In genomic region chr2:60118684-60119558, GRCm38 (mm10) we compare ENCODE assay signal across 11 mouse cellular contexts.
DNase-seq lines count a peak whose midpoint lies in the region; ATAC-seq and TF ChIP-seq lines count a peak whose summit lies in the region.
"Had no signal": no experiment of that assay in that cellular context is flagged by ENCODE, and none has a peak within 500 bp of the region (broad histone marks: within the 10 kb centered on the region; RNA-seq: fewer than 3 reads in every experiment).

No protein-coding gene starts in this region.

- no peak for DNase-seq in gastrocnemius, adult 2 months
- no peak for DNase-seq in gastrocnemius, adult 18-20 months (ENCODE audit: low spot score)
- no peak for DNase-seq in neural tube, embryonic 11.5 days (ENCODE audit: low spot score)
- no peak for DNase-seq in neural tube, embryonic 10.5 days (ENCODE audit: extremely low spot score, low spot score)
- no peak for DNase-seq in thymus, postnatal 36 days
- no peak for DNase-seq in lung, postnatal 4 days
- no peak for DNase-seq in left cerebral cortex, postnatal 25 days (ENCODE audit: low spot score in 2 of 2)
- DNase-seq: adrenal gland, adult 2 months; thymus, adult 2 months had no signal

- H3K36me3 ChIP-seq in neural tube, embryonic 11.5 days (ENCODE audit: control insufficient read depth, insufficient read depth, low read length): no peaks in the 10 kb centered on the region
- no peaks in the 10 kb centered on the region for H3K36me3 ChIP-seq in intestine, embryonic 16.5 days (ENCODE audit: control insufficient read depth, insufficient read depth, low read length)

- no peak overlapping the region for H3K4me2 ChIP-seq in neural tube, embryonic 11.5 days (ENCODE audit: low read depth)
- H3K4me2 ChIP-seq in intestine, embryonic 16.5 days (ENCODE audit: low read depth, low read length): peak overlapping the region; percentile 10; the same call in 1 of the 2 replicates

- peak; percentile 36; the same call in 1 of the 2 replicates for ATAC-seq in neural tube, embryonic 11.5 days (ENCODE audit: insufficient read depth, low FRiP score, low TSS enrichment)
- no peak for ATAC-seq in intestine, embryonic 16.5 days

- no peak overlapping the region for H3K9ac ChIP-seq in neural tube, embryonic 11.5 days (ENCODE audit: low read length)
- no peak overlapping the region for H3K9ac ChIP-seq in intestine, embryonic 16.5 days (ENCODE audit: low read depth, low read length)
- H3K9ac ChIP-seq: liver, embryonic 14.5 days had no signal

- H3K4me1 ChIP-seq in neural tube, embryonic 11.5 days (ENCODE audit: control insufficient read depth, insufficient read depth, low read length): peaks cover 23% of the 10 kb centered on the region
- peaks cover 29% of the 10 kb centered on the region for H3K4me1 ChIP-seq in intestine, embryonic 16.5 days (ENCODE audit: control insufficient read depth, insufficient read depth, low read length)

- 45% methylated on average over 10 of the region's 10 CpGs for WGBS in neural tube, embryonic 11.5 days
- WGBS in intestine, embryonic 16.5 days: 41% methylated on average over 10 of the region's 10 CpGs

- TF ChIP-seq CTCF in gastrocnemius, adult 2 months (IDR thresholded peaks at IDR 0.05): no peak

- no peaks in the 10 kb centered on the region for H3K27me3 ChIP-seq in neural tube, embryonic 11.5 days (ENCODE audit: control insufficient read depth, insufficient read depth, low read length)
- H3K27me3 ChIP-seq in intestine, embryonic 16.5 days (replicated peaks; ENCODE audit: control insufficient read depth, insufficient read depth, low read length): no peaks in the 10 kb centered on the region

- peak overlapping the region; percentile 55 for H3K27ac ChIP-seq in gastrocnemius, adult 2 months
- peak overlapping the region; percentile 27; the same call in 1 of the 2 replicates for H3K27ac ChIP-seq in neural tube, embryonic 11.5 days (ENCODE audit: low read depth, low read length)
- H3K27ac ChIP-seq in intestine, embryonic 16.5 days (ENCODE audit: low read length): no peak overlapping the region
- H3K27ac ChIP-seq: liver, embryonic 14.5 days had no signal

- H3K4me3 ChIP-seq in gastrocnemius, adult 2 months: peak overlapping the region; percentile 58
- no peak overlapping the region for H3K4me3 ChIP-seq in neural tube, embryonic 11.5 days (ENCODE audit: low read depth, low read length)
- H3K4me3 ChIP-seq in intestine, embryonic 16.5 days (ENCODE audit: low read length): no peak overlapping the region

- intact Hi-C loops in gastrocnemius, adult 2 months (cut with DNase I): loop anchor here (5.0 kb wide), 1 partner anchor 47 kb away; no protein-coding TSS in a partner anchor
- intact Hi-C loops in left cerebral cortex, postnatal 25 days (cut with DNase I): no loop called here

- H3K9me3 ChIP-seq in neural tube, embryonic 11.5 days (ENCODE audit: control insufficient read depth, low read length): no peaks in the 10 kb centered on the region
- H3K9me3 ChIP-seq in intestine, embryonic 16.5 days (ENCODE audit: control insufficient read depth, low read length): no peaks in the 10 kb centered on the region
